Mouse (Mus musculus): ENCODE data around the gene Usp19. TPM values are rescaled to one million over a fixed set of nuclear protein-coding genes. Genes with fewer than 3 reads are reported as not detected.

Gene Usp19
- polyA plus RNA-seq, 1 experiment from 2014 or later, result 33.8 TPM

DNA sequence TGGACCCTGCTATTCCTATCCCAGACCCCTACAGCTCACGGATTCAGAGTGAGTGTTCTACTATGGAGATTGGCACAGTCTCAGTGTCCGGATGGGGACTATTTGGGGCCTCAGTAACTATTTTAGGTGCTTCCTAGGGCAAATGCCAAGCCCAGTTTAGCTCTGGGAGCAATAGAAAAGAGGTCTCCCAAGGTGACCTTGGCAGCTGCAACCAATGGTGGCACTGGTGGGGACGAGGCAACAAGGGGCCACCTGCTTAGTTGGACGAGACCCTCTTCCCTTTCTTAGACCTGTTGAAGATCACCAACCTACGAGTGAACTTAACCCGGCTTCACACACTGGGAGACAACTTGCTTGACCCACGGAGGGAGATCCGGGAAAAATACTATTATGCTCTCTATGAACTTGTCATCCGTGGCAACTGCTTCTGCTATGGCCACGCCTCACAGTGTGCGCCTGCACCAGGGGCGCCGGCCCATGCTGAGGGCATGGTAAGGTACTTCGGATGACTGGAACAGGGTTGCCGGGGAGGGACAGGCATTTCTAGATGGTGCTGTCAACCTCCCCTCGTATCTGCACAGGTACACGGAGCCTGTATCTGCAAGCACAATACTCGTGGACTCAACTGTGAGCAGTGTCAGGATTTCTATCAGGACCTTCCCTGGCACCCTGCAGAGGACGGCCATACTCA, 8.7 kb upstream of the Usp19 start:
- H3K4me3 ChIP-seq (ENCODE audit: inconsistent target), result no peak overlapping the region
- no peak overlapping the region for H3K27ac ChIP-seq
- H3K79me2 ChIP-seq (ENCODE audit: inconsistent target), result no peaks in the 10 kb centered on the region
- 93% methylated on average over 19 of the region's 19 CpGs for WGBS (ENCODE audit: missing documents)
- no peaks in the 10 kb centered on the region for H3K36me3 ChIP-seq (ENCODE audit: inconsistent target)

GRCm38 (mm10) chr9:108483051-108483790, 7.2 kb upstream of the Usp19 start:
- Histone ChIP-seq H3K79me2 (ENCODE audit: inconsistent target) (no peaks in the 10 kb centered on the region), H3K4me3 (ENCODE audit: inconsistent target) (no peak overlapping the region), H3K27ac (no peak overlapping the region), H3K36me3 (ENCODE audit: inconsistent target) (no peaks in the 10 kb centered on the region)
- 95% methylated on average over 17 of the region's 18 CpGs for WGBS (ENCODE audit: missing documents)

DNA sequence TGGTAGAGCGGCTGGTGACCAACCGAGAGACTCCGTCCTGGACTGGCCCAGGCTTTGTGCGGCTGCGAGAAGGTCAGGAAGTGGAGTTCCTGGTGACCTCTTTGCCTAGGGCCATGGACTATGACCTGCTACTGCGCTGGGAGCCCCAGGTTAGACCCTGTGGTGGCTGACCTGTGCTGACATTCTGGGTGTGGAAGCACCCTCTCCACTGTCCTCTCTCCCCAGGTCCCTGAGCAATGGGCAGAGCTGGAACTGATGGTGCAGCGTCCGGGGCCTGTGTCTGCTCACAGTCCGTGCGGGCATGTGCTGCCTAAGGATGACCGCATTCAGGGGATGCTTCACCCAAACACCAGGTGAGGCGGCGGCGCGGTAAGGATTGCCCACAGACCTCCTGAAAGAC, 6.4 kb upstream of the Usp19 start:
- Histone ChIP-seq H3K79me2 (ENCODE audit: inconsistent target) (no peaks in the 10 kb centered on the region), H3K36me3 (ENCODE audit: inconsistent target) (no peaks in the 10 kb centered on the region), H3K27ac (no peak overlapping the region), H3K4me3 (ENCODE audit: inconsistent target) (no peak overlapping the region)
- 94% methylated on average over 15 of the region's 15 CpGs for WGBS (ENCODE audit: missing documents)

DNA sequence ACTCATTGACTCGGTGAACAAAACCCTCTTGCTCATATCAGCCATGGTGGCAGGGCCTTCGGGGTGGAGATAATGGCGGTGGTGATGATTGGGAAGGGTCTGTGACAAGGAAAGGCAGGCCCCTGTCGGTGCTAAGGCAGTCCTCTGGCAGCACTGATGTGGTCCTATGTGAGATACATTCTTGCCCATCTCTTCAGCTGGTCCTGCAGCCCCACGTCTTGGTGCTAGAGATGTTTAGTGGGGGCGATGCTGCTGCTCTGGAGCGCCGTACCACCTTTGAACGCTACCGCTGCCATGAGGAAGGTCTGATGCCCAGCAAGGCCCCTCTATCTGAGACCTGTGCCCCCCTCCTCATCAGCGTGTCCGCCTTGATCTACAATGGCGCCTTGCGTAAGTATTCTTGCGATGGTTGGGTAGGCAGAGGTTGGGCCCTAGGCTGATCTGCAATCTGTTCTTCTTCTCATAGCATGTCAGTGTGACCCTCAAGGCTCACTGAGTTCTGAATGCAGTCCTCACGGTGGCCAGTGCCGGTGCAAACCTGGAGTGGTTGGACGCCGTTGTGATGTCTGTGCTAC, 5.0 kb upstream of the Usp19 start:
- Histone ChIP-seq H3K4me3 (ENCODE audit: inconsistent target) (no peak overlapping the region), H3K27ac (no peak overlapping the region), H3K79me2 (ENCODE audit: inconsistent target) (no peaks in the 10 kb centered on the region), H3K36me3 (ENCODE audit: inconsistent target) (no peaks in the 10 kb centered on the region)
- 91% methylated on average over 17 of the region's 19 CpGs for WGBS (ENCODE audit: missing documents)

DNA sequence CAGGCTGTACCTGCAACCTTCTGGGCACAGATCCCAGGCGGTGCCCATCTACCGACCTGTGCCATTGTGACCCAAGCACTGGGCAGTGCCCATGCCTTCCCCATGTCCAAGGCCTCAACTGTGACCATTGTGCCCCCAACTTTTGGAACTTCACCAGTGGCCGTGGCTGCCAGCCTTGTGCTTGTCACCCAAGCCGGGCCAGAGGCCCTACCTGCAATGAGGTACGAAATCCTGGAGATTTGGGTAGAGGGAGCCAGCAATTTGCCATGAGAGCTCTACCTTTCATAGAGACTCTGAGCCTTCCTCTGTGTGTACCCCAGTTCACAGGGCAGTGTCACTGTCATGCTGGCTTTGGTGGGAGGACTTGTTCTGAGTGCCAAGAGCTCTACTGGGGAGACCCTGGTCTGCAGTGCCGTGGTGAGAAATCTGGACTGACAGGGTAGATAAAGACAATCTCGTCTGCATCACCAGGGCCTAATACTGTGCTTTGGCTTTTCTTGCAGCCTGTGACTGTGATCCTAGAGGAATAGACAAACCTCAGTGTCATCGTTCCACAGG, 3.4 kb upstream of the Usp19 start:
- H3K4me3 ChIP-seq (ENCODE audit: inconsistent target), result no peak overlapping the region
- H3K36me3 ChIP-seq (ENCODE audit: inconsistent target), result no peaks in the 10 kb centered on the region
- no peak overlapping the region for H3K27ac ChIP-seq
- WGBS (ENCODE audit: missing documents), result 92% methylated on average over 8 of the region's 8 CpGs
- peaks cover 10% of the 10 kb centered on the region for H3K79me2 ChIP-seq (ENCODE audit: inconsistent target)

GRCm38 (mm10) chr9:108488403-108488802, 2.0 kb upstream of the Usp19 start:
- 94% methylated on average over 17 of the region's 17 CpGs for WGBS (ENCODE audit: missing documents)
- H3K27ac ChIP-seq, result no peak overlapping the region
- no peak overlapping the region for H3K4me3 ChIP-seq (ENCODE audit: inconsistent target)
- H3K36me3 ChIP-seq (ENCODE audit: inconsistent target), result peaks cover 7% of the 10 kb centered on the region; the same call in 1 of the 2 replicates
- peaks cover 24% of the 10 kb centered on the region for H3K79me2 ChIP-seq (ENCODE audit: inconsistent target)

- peaks cover 13% of the 10 kb centered on the region for H3K36me3 ChIP-seq (ENCODE audit: inconsistent target)
- WGBS (ENCODE audit: missing documents), result 93% methylated on average over 19 of the region's 20 CpGs
- H3K27ac ChIP-seq, result no peak overlapping the region
Observed at GRCm38 (mm10) chr9:108489215-108489614, 1.2 kb upstream of the Usp19 start.

GRCm38 (mm10) chr9:108489702-108490558, 472 bp upstream of the Usp19 start:
- Histone ChIP-seq H3K36me3 (ENCODE audit: inconsistent target) (peaks cover 20% of the 10 kb centered on the region), H3K4me3 (ENCODE audit: inconsistent target) (peak overlapping the region; percentile 40), H3K27ac (peak overlapping the region; percentile 48), H3K79me2 (ENCODE audit: inconsistent target) (peaks cover 32% of the 10 kb centered on the region)
- WGBS (ENCODE audit: missing documents), result 50% methylated on average over 25 of the region's 26 CpGs

More at GRCm38 (mm10) chr9:108489215-108489614, 1.2 kb upstream of the Usp19 start:
- H3K4me3 ChIP-seq (ENCODE audit: inconsistent target), result no peak overlapping the region
- H3K79me2 ChIP-seq (ENCODE audit: inconsistent target), result peaks cover 32% of the 10 kb centered on the region

GRCm38 (mm10) chr9:108491286-108491580, 831 bp downstream of the Usp19 start:
- WGBS (ENCODE audit: missing documents), result 3% methylated on average over 12 of the region's 12 CpGs
- H3K27ac ChIP-seq, result peak overlapping the region; percentile 75
- peaks cover 32% of the 10 kb centered on the region for H3K36me3 ChIP-seq (ENCODE audit: inconsistent target)
- peaks cover 32% of the 10 kb centered on the region for H3K79me2 ChIP-seq (ENCODE audit: inconsistent target)
- peak overlapping the region; percentile 95 for H3K4me3 ChIP-seq (ENCODE audit: inconsistent target)

- Histone ChIP-seq H3K27ac (peak overlapping the region; percentile 75), H3K4me3 (ENCODE audit: inconsistent target) (peak overlapping the region; percentile 95), H3K79me2 (ENCODE audit: inconsistent target) (peaks cover 32% of the 10 kb centered on the region), H3K36me3 (ENCODE audit: inconsistent target) (peaks cover 42% of the 10 kb centered on the region)
- WGBS (ENCODE audit: missing documents), result 41% methylated on average over 16 of the region's 16 CpGs
Observed at GRCm38 (mm10) chr9:108492043-108492750, 1.8 kb downstream of the Usp19 start.

GRCm38 (mm10) chr9:108493246-108493645, 2.8 kb downstream of the Usp19 start:
- H3K36me3 ChIP-seq (ENCODE audit: inconsistent target), result peaks cover 53% of the 10 kb centered on the region
- no peak overlapping the region for H3K27ac ChIP-seq
- no peak overlapping the region for H3K4me3 ChIP-seq (ENCODE audit: inconsistent target)
- 98% methylated on average over 8 of the region's 8 CpGs for WGBS (ENCODE audit: missing documents)
- H3K79me2 ChIP-seq (ENCODE audit: inconsistent target), result peaks cover 32% of the 10 kb centered on the region

DNA sequence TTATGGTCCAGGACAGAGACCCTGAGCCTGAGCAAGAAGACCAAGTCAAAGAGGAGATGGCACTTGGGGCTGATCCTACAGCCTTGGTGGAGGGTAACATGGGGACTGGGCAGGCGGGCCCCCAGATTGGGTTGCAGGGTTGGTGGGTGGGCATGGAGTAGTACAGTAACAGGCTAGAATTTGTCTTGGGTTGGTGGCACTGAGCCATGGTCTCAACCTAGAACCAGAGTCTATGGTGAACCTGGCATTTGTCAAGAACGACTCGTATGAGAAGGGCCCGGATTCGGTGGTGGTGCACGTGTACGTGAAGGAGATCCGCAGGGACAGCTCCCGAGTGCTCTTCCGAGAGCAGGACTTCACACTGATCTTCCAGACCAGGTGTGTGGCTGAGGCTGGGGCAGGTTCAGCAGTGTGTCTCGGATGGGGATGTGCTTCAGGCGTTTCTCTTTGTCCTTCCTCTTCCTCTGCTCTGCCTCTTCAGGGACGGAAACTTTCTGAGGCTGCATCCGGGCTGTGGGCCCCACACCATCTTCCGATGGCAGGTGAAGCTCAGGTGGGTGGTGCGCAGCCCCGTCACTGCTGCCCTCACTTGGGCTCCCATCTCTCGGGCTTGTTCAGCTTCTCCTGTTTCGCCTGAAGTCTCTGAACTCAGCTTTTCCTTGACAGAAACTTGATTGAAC, 3.9 kb downstream of the Usp19 start:
- Histone ChIP-seq H3K79me2 (ENCODE audit: inconsistent target) (peaks cover 32% of the 10 kb centered on the region), H3K36me3 (ENCODE audit: inconsistent target) (peaks cover 63% of the 10 kb centered on the region), H3K4me3 (ENCODE audit: inconsistent target) (no peak overlapping the region), H3K27ac (no peak overlapping the region)
- 98% methylated on average over 18 of the region's 19 CpGs for whole genome bisulfite sequencing (ENCODE audit: missing documents)

- peaks cover 32% of the 10 kb centered on the region for H3K79me2 ChIP-seq (ENCODE audit: inconsistent target)
- no peak overlapping the region for H3K4me3 ChIP-seq (ENCODE audit: inconsistent target)
- no peak overlapping the region for H3K27ac ChIP-seq
- WGBS (ENCODE audit: missing documents), result 83% methylated on average over 10 of the region's 10 CpGs
- peaks cover 69% of the 10 kb centered on the region for H3K36me3 ChIP-seq (ENCODE audit: inconsistent target)
Observed at GRCm38 (mm10) chr9:108494905-108495304, 4.5 kb downstream of the Usp19 start.

All from macrophage (primary cell).